Mouse (Mus musculus): ENCODE results near the gene Ago1. TPM values are rescaled to one million over a fixed set of nuclear protein-coding genes. Genes with fewer than 3 reads are reported as not detected.
A peak's percentile ranks its signal among the peaks of the same experiment; 100 is the strongest.

Gene Ago1
- 7.0 and 8.4 TPM in 2 replicates for polyA plus RNA-seq (2016; fragmentation: Nextera tagmentation; extraction: Ambion mirVana)

GRCm38 (mm10) chr4:126468285-126468901 lies at the start of gene Ago1:
Gene Ago1 (minus strand): TSS chr4:126468583.
- peak within 1 kb of the TSS; percentile 84 for H3K4me3 ChIP-seq
- H3K4me2 ChIP-seq (replicated peaks), result peak within 1 kb of the TSS; percentile 75
- WGBS, result under 1% methylated on average over 55 of the region's 55 CpGs
- H3K36me3 ChIP-seq, result no peaks in the 10 kb centered on the region
- peak within 1 kb of the TSS; percentile 93 for H3K9ac ChIP-seq
- peak within 1 kb of the TSS; percentile 86 for H3K27ac ChIP-seq
- H3K27me3 ChIP-seq, result no peaks in the 10 kb centered on the region
- peak; percentile 85 for ATAC-seq (ENCODE audit: insufficient number of reproducible peaks, insufficient read depth, low FRiP score, low TSS enrichment)
- H3K4me1 ChIP-seq, result peaks cover 43% of the 10 kb centered on the region
- H3K9me3 ChIP-seq, result no peaks in the 10 kb centered on the region

GRCm38 (mm10) chr4:126512308-126513066 lies 44.1 kb upstream of the Ago1 start:
- no peak for ATAC-seq (ENCODE audit: insufficient number of reproducible peaks, insufficient read depth, low FRiP score, low TSS enrichment)
- no peak overlapping the region for H3K27ac ChIP-seq
- peaks cover 10% of the 10 kb centered on the region; the same call in 1 of the 2 replicates for H3K36me3 ChIP-seq
- no peaks in the 10 kb centered on the region for H3K9me3 ChIP-seq
- no peak overlapping the region for H3K9ac ChIP-seq
- WGBS, result 69% methylated on average over 6 of the region's 6 CpGs
- no peaks in the 10 kb centered on the region for H3K27me3 ChIP-seq
- no peaks in the 10 kb centered on the region for H3K4me1 ChIP-seq
- H3K4me3 ChIP-seq, result no peak overlapping the region
- no peak overlapping the region for H3K4me2 ChIP-seq (replicated peaks)

- 84% methylated on average over 5 of the region's 5 CpGs for WGBS
- Histone ChIP-seq H3K36me3 (peaks cover 14% of the 10 kb centered on the region; the same call in 1 of the 2 replicates), H3K4me1 (no peaks in the 10 kb centered on the region), H3K4me3 (no peak overlapping the region), H3K4me2 (replicated peaks) (no peak overlapping the region), H3K9me3 (no peaks in the 10 kb centered on the region), H3K27ac (no peak overlapping the region), H3K9ac (no peak overlapping the region), H3K27me3 (no peaks in the 10 kb centered on the region)
- no peak for ATAC-seq (ENCODE audit: insufficient number of reproducible peaks, insufficient read depth, low FRiP score, low TSS enrichment)
Observed at GRCm38 (mm10) chr4:126511013-126511412, 42.6 kb upstream of the Ago1 start.

DNA sequence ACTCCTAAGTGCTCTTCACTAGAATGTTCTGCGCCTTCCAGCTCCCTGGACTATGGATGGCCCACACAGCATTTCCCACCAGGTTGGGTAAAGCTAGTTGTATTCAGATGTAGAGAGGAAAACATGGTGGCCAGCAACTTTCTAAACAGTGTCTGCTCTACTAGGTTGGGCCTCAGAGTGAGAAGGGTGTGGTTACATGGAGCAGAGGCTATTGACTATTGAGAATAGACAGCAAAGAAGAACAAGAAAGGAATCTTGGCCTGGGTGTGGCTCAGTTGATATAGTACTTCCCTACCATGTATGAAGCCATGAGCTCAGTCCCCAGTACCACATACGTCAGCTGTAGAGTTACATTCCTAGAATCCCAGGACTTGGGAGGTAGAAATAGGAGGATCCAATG lies 40.7 kb upstream of the Ago1 start:
- H3K36me3 ChIP-seq, result peaks cover 14% of the 10 kb centered on the region; the same call in 1 of the 2 replicates
- H3K4me1 ChIP-seq, result no peaks in the 10 kb centered on the region
- H3K4me2 ChIP-seq (replicated peaks), result no peak overlapping the region
- H3K9me3 ChIP-seq, result no peaks in the 10 kb centered on the region
- ATAC-seq (ENCODE audit: insufficient number of reproducible peaks, insufficient read depth, low FRiP score, low TSS enrichment), result no peak
- no peak overlapping the region for H3K27ac ChIP-seq
- H3K9ac ChIP-seq, result no peak overlapping the region
- 91% methylated on average over 2 of the region's 2 CpGs for WGBS
- H3K27me3 ChIP-seq, result no peaks in the 10 kb centered on the region
- H3K4me3 ChIP-seq, result no peak overlapping the region

- H3K4me2 ChIP-seq (replicated peaks), result no peak overlapping the region
- H3K36me3 ChIP-seq, result peaks cover 14% of the 10 kb centered on the region; the same call in 1 of the 2 replicates
- H3K9ac ChIP-seq, result no peak overlapping the region
- no peak overlapping the region for H3K27ac ChIP-seq
- no peaks in the 10 kb centered on the region for H3K4me1 ChIP-seq
- 76% methylated on average over 14 of the region's 14 CpGs for WGBS
- no peak overlapping the region for H3K4me3 ChIP-seq
- ATAC-seq (ENCODE audit: insufficient number of reproducible peaks, insufficient read depth, low FRiP score, low TSS enrichment), result no peak
- H3K9me3 ChIP-seq, result no peaks in the 10 kb centered on the region
- H3K27me3 ChIP-seq, result no peaks in the 10 kb centered on the region
Observed at GRCm38 (mm10) chr4:126508110-126508899, 39.9 kb upstream of the Ago1 start.

- H3K4me2 ChIP-seq (replicated peaks), result no peak overlapping the region
- no peak overlapping the region for H3K4me3 ChIP-seq
- no peaks in the 10 kb centered on the region for H3K9me3 ChIP-seq
- no peaks in the 10 kb centered on the region for H3K27me3 ChIP-seq
- no peak for ATAC-seq (ENCODE audit: insufficient number of reproducible peaks, insufficient read depth, low FRiP score, low TSS enrichment)
- H3K4me1 ChIP-seq, result no peaks in the 10 kb centered on the region
- peaks cover 3% of the 10 kb centered on the region; the same call in 1 of the 2 replicates for H3K36me3 ChIP-seq
- H3K27ac ChIP-seq, result no peak overlapping the region
- 54% methylated on average over 8 of the region's 8 CpGs for WGBS
- no peak overlapping the region for H3K9ac ChIP-seq
Observed at GRCm38 (mm10) chr4:126502977-126503309, 34.6 kb upstream of the Ago1 start.

GRCm38 (mm10) chr4:126502141-126502976 lies 34.0 kb upstream of the Ago1 start:
- WGBS, result 72% methylated on average over 6 of the region's 6 CpGs
- no peak for ATAC-seq (ENCODE audit: insufficient number of reproducible peaks, insufficient read depth, low FRiP score, low TSS enrichment)
- Histone ChIP-seq H3K4me1 (no peaks in the 10 kb centered on the region), H3K9ac (no peak overlapping the region), H3K36me3 (peaks cover 3% of the 10 kb centered on the region; the same call in 1 of the 2 replicates), H3K4me3 (no peak overlapping the region), H3K27me3 (no peaks in the 10 kb centered on the region), H3K27ac (no peak overlapping the region), H3K4me2 (replicated peaks) (no peak overlapping the region), H3K9me3 (no peaks in the 10 kb centered on the region)

GRCm38 (mm10) chr4:126498601-126499000 lies 30.2 kb upstream of the Ago1 start:
- Histone ChIP-seq H3K4me1 (no peaks in the 10 kb centered on the region), H3K4me3 (no peak overlapping the region), H3K27ac (no peak overlapping the region), H3K27me3 (no peaks in the 10 kb centered on the region), H3K9me3 (no peaks in the 10 kb centered on the region), H3K9ac (no peak overlapping the region), H3K4me2 (replicated peaks) (no peak overlapping the region), H3K36me3 (no peaks in the 10 kb centered on the region)
- 68% methylated on average over 1 of the region's 1 CpGs for WGBS
- ATAC-seq (ENCODE audit: insufficient number of reproducible peaks, insufficient read depth, low FRiP score, low TSS enrichment), result no peak

DNA sequence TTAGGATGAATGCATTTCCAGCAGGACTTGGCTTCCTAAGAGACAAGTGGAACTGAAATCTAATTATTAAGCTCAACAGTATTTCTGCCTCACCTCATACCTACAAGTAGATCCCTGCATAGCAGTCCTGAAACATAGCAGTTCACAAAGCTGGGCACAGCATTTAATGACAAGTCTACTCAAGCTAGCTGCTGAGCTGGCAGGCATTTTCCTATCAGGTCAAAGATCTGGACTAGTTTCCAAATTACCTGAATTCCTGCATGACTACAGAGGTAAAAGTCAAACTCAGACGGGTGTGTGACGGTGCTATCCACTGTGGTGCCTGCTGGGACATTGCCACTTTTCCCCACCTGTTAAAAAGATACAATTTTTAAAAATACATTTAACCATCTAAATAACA lies 28.6 kb upstream of the Ago1 start:
- no peak overlapping the region for H3K4me3 ChIP-seq
- H3K4me2 ChIP-seq (replicated peaks), result no peak overlapping the region
- no peaks in the 10 kb centered on the region for H3K9me3 ChIP-seq
- H3K27ac ChIP-seq, result no peak overlapping the region
- H3K36me3 ChIP-seq, result no peaks in the 10 kb centered on the region
- WGBS, result 77% methylated on average over 2 of the region's 2 CpGs
- H3K4me1 ChIP-seq, result no peaks in the 10 kb centered on the region
- no peak for ATAC-seq (ENCODE audit: insufficient number of reproducible peaks, insufficient read depth, low FRiP score, low TSS enrichment)
- no peaks in the 10 kb centered on the region for H3K27me3 ChIP-seq
- H3K9ac ChIP-seq, result no peak overlapping the region

- no peak overlapping the region for H3K9ac ChIP-seq
- no peaks in the 10 kb centered on the region for H3K9me3 ChIP-seq
- no peak for ATAC-seq (ENCODE audit: insufficient number of reproducible peaks, insufficient read depth, low FRiP score, low TSS enrichment)
- H3K4me1 ChIP-seq, result no peaks in the 10 kb centered on the region
- 68% methylated on average over 5 of the region's 5 CpGs for WGBS
- no peak overlapping the region for H3K27ac ChIP-seq
- H3K4me3 ChIP-seq, result no peak overlapping the region
- no peaks in the 10 kb centered on the region for H3K36me3 ChIP-seq
- no peaks in the 10 kb centered on the region for H3K27me3 ChIP-seq
- H3K4me2 ChIP-seq (replicated peaks), result no peak overlapping the region
Observed at GRCm38 (mm10) chr4:126495942-126496790, 27.8 kb upstream of the Ago1 start.
